Mouse (Mus musculus) cerebellum, postnatal 4 days (tissue): ENCODE measurements at regions not wholly inside any gene's neighbourhood (a gene's known extent, or its start where the extent isn't known, plus 50 kb on each side); places are given as distances from the start of the nearest gene placed in this dataset.
"Not testable (repeated sequence)": the region's sequence is repeated elsewhere in the genome, so short reads cannot be mapped to it uniquely, and the experiment has no call there.

ENCODE experiments used
- DNase-seq, 2 experiments: peaks; one replicate each; pipeline ENCODE4 v3.0.0; 2022; ENCODE audit warnings: low spot score in 2 of 2, mixed read lengths in 1 of 2

GRCm38 (mm10) chr13:107774499-107774898 is 269.7 kb upstream of the Smim15 start:
- DNase-seq = not testable (repeated sequence)

DNA sequence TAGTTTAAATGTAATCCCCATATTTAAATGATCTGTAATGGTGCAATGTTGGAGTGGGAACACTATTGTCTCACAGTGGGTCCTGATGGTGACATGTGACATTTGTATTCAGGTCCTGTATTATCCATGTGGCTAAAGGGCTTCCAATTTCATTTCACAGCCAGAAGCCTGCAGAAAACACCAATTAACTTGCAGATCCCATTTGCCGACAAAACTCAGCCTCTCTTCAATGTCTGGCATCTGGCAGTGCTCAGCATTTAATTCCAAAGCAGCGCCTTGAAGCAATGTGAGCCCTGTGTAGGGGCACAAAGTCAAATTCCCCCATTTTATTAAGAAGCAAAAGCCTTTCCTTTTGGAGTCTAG is 277.0 kb upstream of the Smim15 start:
- no peak for DNase-seq

- DNase-seq = peak in 1 of 2 experiments; percentile 44
Measured at GRCm38 (mm10) chr13:107766397-107767261, 277.6 kb upstream of the Smim15 start.

- DNase-seq = no peak
Measured at GRCm38 (mm10) chr13:107763911-107764310, 280.3 kb upstream of the Smim15 start.

GRCm38 (mm10) chr13:107760511-107760910 is 283.7 kb upstream of the Smim15 start:
- DNase-seq = no peak

GRCm38 (mm10) chr13:107758327-107759095 is 285.7 kb upstream of the Smim15 start:
- no peak for DNase-seq

DNA sequence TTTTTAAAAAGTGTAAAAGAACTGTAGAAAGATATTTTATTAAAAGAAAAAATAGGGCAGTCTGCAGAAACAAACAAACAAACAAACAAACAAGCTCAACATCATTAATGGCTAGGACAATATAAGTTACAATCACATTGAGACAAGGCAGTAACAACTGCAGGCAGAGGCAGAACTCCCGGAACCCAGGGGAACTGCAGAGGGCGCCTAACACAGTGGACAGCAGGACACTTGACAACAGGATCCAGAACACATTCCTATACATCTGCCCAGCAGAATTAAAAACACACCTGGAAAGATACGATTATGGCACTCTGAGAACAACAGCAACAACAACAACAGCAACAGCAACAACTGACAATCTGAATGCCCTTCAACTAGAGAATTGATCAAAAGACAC is 291.5 kb upstream of the Smim15 start:
- DNase-seq = no peak

DNA sequence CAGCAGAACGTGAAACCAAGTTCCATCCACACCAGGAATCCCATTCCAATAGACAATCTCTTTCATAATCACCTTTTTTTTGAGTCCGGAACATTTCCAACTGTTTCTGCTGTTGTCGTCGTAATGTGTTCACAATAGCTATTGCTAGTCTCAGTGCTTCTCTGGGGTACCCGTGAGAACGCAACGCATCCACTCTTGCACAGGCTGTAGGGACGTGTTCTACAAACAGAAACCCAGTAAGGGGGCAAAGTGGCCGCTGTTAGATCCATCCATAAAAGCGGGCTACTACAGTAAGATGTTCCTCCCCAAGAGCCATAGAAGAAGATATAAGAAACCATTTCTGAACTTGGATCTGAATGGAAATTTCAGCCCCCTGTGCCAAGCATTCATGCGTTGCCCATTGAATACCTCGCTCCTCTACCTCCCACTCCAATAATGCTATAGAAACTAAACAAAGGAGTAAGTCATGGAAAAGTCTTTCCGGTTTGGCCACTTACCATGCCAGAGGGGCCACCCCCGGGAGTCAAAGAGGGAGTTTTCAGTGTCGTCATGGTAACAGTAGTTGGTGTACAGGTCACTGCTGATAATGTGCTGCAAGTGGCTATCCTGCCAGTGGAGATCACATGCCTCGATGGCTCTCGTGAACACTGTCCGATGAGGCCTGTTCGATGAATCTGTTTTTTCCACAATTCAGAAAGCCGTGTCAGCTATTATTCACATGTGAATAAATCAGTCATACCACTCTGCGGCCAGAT is 300.6 kb upstream of the Smim15 start:
- no peak for DNase-seq

GRCm38 (mm10) chr13:107736581-107736980 is 307.7 kb upstream of the Smim15 start:
- no peak for DNase-seq

DNA sequence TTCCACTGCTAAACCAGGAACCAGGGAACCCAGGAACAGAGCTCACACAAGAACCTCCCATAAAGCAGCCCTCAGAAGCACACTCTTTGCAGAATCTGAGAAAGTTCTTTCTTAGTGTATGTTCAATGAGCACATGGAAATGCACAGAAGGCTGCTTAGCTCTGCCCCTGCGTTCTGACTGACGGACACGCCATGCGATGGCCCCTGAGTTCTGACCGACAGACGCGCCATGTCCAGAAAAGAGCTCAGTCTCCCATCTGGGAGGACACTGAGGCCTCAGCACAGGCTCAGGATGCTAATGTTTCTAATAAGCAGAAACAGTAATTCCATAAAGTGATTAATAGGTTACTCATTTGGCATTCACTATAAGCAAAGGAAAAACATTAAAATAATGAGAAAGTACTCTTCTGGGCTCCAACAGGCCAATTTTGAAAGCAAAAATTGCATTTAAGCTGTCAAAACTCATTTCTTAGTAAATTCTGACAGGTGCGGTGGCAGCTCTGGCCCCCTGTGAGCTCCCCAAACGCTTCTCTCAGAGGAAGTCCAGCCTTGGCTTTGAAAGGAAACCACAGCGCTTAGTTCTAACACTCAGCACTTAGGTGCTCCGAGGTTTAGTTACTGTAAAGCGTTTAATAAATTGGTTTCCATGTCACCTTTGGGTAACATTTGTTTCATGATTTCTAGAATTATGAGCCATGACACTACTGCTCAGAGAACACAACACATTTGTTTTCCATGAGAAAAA is 309.9 kb upstream of the Smim15 start:
- no peak for DNase-seq

DNA sequence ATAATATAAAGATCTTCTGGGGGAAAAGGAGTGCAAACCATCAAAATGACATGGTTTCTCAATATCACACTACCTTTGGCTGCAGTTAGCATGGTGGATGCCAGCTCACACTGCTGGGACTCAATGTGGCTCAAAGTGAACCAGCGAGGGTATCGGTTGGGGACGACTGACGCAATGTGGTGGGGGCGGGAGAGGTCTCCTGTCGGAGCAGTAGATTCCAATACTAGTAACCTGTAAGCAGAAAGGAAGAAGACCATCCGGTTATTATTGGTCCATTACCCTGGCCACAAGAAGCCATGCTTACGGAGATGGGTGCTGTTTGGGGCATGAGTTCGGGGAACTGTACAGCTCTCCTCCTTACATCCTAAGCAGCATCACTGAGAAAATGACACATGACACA is 313.3 kb upstream of the Smim15 start:
- DNase-seq = no peak

DNA sequence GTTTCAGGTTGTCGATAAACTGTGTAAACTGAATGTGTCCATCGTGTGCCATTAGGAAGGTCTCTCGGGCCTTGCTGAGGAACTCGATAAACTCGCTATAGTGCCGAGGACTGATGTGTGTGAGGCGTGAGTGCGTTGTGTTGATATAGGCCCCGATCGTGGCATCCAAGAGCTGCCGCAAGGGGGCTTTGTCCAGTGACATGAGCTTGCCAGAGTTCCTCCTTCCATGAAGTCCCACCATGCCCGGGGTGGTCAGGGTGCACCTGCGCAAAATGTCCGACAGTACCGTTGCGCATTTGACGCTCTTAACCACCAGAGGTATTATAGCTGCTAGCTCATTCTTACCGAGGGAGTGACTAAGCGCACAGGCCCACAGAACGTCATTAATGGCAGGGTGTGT is 317.8 kb upstream of the Smim15 start:
- DNase-seq = no peak

- no peak for DNase-seq
Measured at GRCm38 (mm10) chr13:107721901-107722300, 322.3 kb upstream of the Smim15 start.

DNA sequence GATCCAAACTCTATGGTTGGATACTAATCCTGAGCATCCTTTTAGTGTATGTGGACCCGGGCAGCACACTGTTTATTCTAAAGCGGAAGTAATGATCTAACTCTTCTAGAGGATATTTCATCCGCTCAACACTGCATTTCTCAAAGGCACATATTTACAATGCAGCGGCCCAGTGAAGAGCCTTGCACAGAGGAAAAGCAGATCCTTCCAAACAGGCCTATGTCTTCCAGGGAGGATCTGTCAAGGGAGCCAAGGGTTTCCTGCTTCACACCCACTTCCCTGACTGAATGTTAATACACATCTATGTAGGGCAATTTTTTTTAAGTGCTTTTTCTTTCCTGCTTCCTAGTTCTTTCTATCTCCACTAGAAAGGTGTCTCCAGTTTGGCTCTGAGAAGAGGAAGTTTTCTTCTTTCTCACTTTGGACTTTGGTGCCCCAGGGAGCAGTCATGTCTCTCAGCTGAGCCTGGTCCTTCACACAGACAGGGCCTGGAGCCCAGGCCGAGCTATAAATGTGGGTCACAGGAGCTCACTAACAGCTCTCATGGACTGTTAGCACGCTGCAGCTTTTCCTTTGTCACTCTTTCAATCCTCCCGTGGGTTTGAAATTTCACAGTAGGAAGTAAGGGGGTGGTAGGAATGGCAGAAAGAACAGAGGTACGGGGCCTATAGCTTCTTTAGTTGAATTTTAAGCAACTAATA is 323.2 kb upstream of the Smim15 start:
- no peak for DNase-seq

GRCm38 (mm10) chr13:107718973-107719620 is 325.1 kb upstream of the Smim15 start:
- DNase-seq = no peak

DNA sequence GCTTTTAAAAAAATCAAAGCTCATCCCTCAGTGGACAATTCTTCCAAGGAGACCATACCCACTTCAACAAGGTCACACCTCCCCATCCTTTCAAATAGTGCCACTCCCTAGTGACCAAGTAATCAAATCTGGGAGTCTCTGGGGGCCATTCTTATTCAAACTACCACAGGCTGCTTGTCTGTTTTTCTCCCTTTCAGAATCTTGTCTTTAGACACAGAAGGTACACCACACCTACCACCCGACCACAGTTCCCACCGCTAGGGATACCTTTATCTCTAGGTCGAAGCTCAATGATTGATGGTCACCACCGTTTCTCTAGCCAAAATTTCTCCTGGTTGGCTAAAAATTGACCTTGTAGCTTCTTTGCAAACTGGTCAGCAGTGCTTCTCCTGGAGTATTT is 328.6 kb upstream of the Smim15 start:
- no peak for DNase-seq

- DNase-seq = no peak
Measured at GRCm38 (mm10) chr13:107714001-107714400, 330.2 kb upstream of the Smim15 start.

- no peak for DNase-seq
Measured at GRCm38 (mm10) chr13:107711341-107711994, 332.8 kb upstream of the Smim15 start.

GRCm38 (mm10) chr13:107710368-107710767 is 333.9 kb upstream of the Smim15 start:
- DNase-seq = no peak

- DNase-seq = no peak
Measured at GRCm38 (mm10) chr13:107709828-107710227, 334.4 kb upstream of the Smim15 start.
